Mouse (Mus musculus): ENCODE measurements around the gene Prnp.

Gene Prnp

GRCm38 (mm10) chr2:131949767-131950597, 40.3 kb downstream of the Prnp start:
- DNase-seq (ENCODE audit: low spot score): no peak

- no peak for DNase-seq (ENCODE audit: low spot score)
Observed at GRCm38 (mm10) chr2:131950598-131951095, 40.9 kb downstream of the Prnp start, which contains the start of gene Prnd. Prnd (plus strand) TSS chr2:131950861.

GRCm38 (mm10) chr2:131952456-131952855, 42.7 kb downstream of the Prnp start:
- DNase-seq (ENCODE audit: low spot score): no peak

- DNase-seq (ENCODE audit: low spot score): no peak
Observed at GRCm38 (mm10) chr2:131952961-131953538, 43.3 kb downstream of the Prnp start.

- no peak for DNase-seq (ENCODE audit: low spot score)
Observed at GRCm38 (mm10) chr2:131953711-131954110, 44.0 kb downstream of the Prnp start.

- DNase-seq (ENCODE audit: low spot score): no peak
Observed at GRCm38 (mm10) chr2:131954835-131955234, 45.1 kb downstream of the Prnp start.

- DNase-seq (ENCODE audit: low spot score): no peak
Observed at GRCm38 (mm10) chr2:131955264-131955663, 45.5 kb downstream of the Prnp start.

- DNase-seq (ENCODE audit: low spot score): no peak
Observed at GRCm38 (mm10) chr2:131956336-131957256, 46.9 kb downstream of the Prnp start.

- no peak for DNase-seq (ENCODE audit: low spot score)
Observed at GRCm38 (mm10) chr2:131957731-131958222, 48.0 kb downstream of the Prnp start.

GRCm38 (mm10) chr2:131961671-131962070, 51.9 kb downstream of the Prnp start:
- no peak for DNase-seq (ENCODE audit: low spot score)

GRCm38 (mm10) chr2:131970597-131970996, 60.9 kb downstream of the Prnp start:
- no peak for DNase-seq (ENCODE audit: low spot score)

GRCm38 (mm10) chr2:131971098-131971497, 61.4 kb downstream of the Prnp start:
- no peak for DNase-seq (ENCODE audit: low spot score)

- no peak for DNase-seq (ENCODE audit: low spot score)
Observed at GRCm38 (mm10) chr2:131976663-131977062, 66.9 kb downstream of the Prnp start.

GRCm38 (mm10) chr2:131980866-131981265, 71.1 kb downstream of the Prnp start:
- no peak for DNase-seq (ENCODE audit: low spot score)

GRCm38 (mm10) chr2:131982546-131983196, 72.9 kb downstream of the Prnp start:
- peak; percentile 62 for DNase-seq (ENCODE audit: low spot score)

GRCm38 (mm10) chr2:131987950-131988349, 78.2 kb downstream of the Prnp start:
- no peak for DNase-seq (ENCODE audit: low spot score)
